Mouse (Mus musculus) liver, postnatal 0 days (tissue): ENCODE measurements at regions not wholly inside any gene's neighbourhood (a gene's known extent, or its start where the extent isn't known, plus 50 kb on each side); places are given as distances from the start of the nearest gene placed in this dataset.

Experiments
- ATAC-seq: fragments of 200-750 bp; cut with Nextera tagmentation; 2 replicates; pipeline ENCODE4 v1.8.0; 2017; ENCODE audit warnings: mild to moderate bottlenecking, moderate library complexity
- DNase-seq: peaks from one replicate; pipeline ENCODE4 v3.0.0-alpha.2; 2016
- H3K27ac ChIP-seq: fragments of 300-500 bp; sonication (generic); 2 replicates; pipeline ENCODE4 v1.5.1; 2014; ENCODE audit warnings: antibody characterized with exemption, moderate library complexity, mild to moderate bottlenecking, low read depth
- H3K27me3 ChIP-seq: fragments of 300-500 bp; sonication (generic); 2 replicates; pipeline ENCODE4 v1.6.1; 2014; ENCODE audit warnings: low read length, control low read depth, mixed read lengths; ENCODE audit not compliant: insufficient read depth
- H3K36me3 ChIP-seq: fragments of 300-500 bp; sonication (generic); replicated peaks from 2 replicates; pipeline ENCODE4 v1.6.1; 2014; ENCODE audit warnings: mild to moderate bottlenecking, control low read depth, low read length, moderate library complexity, mixed read lengths; ENCODE audit not compliant: insufficient read depth
- H3K4me1 ChIP-seq: fragments of 300-500 bp; sonication (generic); 2 replicates; pipeline ENCODE4 v1.6.1; 2014; ENCODE audit warnings: antibody characterized with exemption, mild to moderate bottlenecking, control low read depth; ENCODE audit not compliant: insufficient read depth
- H3K4me2 ChIP-seq: fragments of 300-500 bp; sonication (generic); 2 replicates; pipeline ENCODE4 v1.6.1; 2014; ENCODE audit warnings: low read depth, mild to moderate bottlenecking, low read length, moderate library complexity, mixed read lengths
- H3K4me3 ChIP-seq: fragments of 300-500 bp; sonication (generic); 2 replicates; pipeline ENCODE4 v1.5.1; 2014; ENCODE audit warnings: low read depth, low read length
- H3K9ac ChIP-seq: fragments of 300-500 bp; sonication (generic); replicated peaks from 2 replicates; pipeline ENCODE4 v1.6.1; 2014; ENCODE audit warnings: mild to moderate bottlenecking, moderate library complexity
- H3K9me3 ChIP-seq: fragments of 300-500 bp; sonication (generic); 2 replicates; pipeline ENCODE4 v1.6.1; 2016; ENCODE audit warnings: mild to moderate bottlenecking, control low read depth, low read length, mixed read lengths
- CTCF ChIP-seq: sonication (generic); IDR thresholded peaks from 2 replicates; pipeline ENCODE4 v1.5.1; 2016; ENCODE audit warnings: antibody characterized with exemption, low read depth
- EP300 ChIP-seq: IDR thresholded peaks from 2 replicates; pipeline ENCODE4 v1.6.1; 2016; ENCODE audit warnings: antibody characterized with exemption, low read depth, mild to moderate bottlenecking
- WGBS: fragments of 180-500 bp; shearing (Covaris S2); extraction: QIAGEN DNeasy Blood & Tissue Kit; methylation state at CpG from one replicate; pipeline ENCODE4 v1.1.7; 2014; ENCODE audit not compliant: insufficient replicate concordance; 5-methylcytosine and 5-hydroxymethylcytosine counted together

DNA sequence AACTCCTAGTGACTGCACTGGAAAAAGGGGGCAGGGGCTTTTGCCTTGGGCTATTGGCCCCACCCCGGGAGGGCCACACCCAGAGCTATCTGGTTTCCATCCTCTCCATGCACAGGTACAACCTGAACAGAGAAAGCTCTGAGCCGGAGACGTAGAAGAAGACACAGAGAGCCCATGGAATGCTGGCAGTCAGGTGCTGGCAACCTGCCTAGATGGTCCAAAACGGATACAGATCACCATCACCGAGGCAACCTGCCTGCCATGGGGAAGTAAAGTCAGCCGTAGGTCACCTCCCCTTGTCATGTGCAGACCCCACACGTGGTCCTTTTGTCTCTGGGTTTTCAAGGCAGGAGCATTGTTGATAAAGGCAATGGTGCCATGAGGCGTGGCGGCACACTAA is 164.0 kb downstream of the Cct6b start:
- H3K27ac ChIP-seq = no peak overlapping the region
- H3K4me3 ChIP-seq = no peak overlapping the region
- ATAC-seq = no peak

DNA sequence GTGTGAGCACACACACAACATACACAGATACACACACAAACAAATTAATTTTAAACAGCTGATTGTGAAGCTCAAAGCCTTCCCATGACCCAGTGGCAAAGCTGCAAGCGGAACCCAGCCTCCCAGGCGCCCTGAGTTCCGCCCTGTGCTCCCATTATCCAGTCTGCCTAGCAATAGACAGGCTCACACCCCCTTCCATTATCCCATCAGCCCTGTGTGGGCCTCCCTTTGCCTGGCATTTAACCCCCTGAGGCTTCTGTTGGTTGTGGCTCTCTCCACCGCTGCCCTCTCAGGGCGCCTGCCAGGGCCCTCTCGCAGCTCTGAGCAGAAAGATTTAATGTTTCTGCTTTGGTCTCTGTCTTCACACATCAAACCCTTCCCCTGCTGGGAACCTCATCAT is 166.4 kb downstream of the Cct6b start:
- WGBS = 25% methylated on average over 6 of the region's 6 CpGs
- ATAC-seq (no peak), DNase-seq (no peak)
- H3K27me3 ChIP-seq = 0 out of 2 replicates have a peak, but pooled peaks cover 5% of the 10 kb centered on the region
- H3K36me3 ChIP-seq = no peaks in the 10 kb centered on the region
- H3K4me3 ChIP-seq = no peak overlapping the region
- no peak for TF ChIP-seq EP300
- no peak for TF ChIP-seq CTCF
- no peaks in the 10 kb centered on the region for H3K9me3 ChIP-seq
- no peak overlapping the region for H3K27ac ChIP-seq
- no peaks in the 10 kb centered on the region for H3K4me1 ChIP-seq
- H3K9ac ChIP-seq = no peak overlapping the region
- no peak overlapping the region for H3K4me2 ChIP-seq

More for the DNA sequence above, 164.0 kb downstream of the Cct6b start:
- Histone ChIP-seq H3K4me2 (no peak overlapping the region), H3K4me1 (no peaks in the 10 kb centered on the region), H3K27me3 (0 out of 2 replicates have a peak, but pooled peaks cover 5% of the 10 kb centered on the region), H3K9ac (no peak overlapping the region), H3K9me3 (no peaks in the 10 kb centered on the region), H3K36me3 (no peaks in the 10 kb centered on the region)
- TF ChIP-seq EP300 (no peak), CTCF (no peak)
- 66% methylated on average over 9 of the region's 9 CpGs for WGBS
- DNase-seq = no peak

DNA sequence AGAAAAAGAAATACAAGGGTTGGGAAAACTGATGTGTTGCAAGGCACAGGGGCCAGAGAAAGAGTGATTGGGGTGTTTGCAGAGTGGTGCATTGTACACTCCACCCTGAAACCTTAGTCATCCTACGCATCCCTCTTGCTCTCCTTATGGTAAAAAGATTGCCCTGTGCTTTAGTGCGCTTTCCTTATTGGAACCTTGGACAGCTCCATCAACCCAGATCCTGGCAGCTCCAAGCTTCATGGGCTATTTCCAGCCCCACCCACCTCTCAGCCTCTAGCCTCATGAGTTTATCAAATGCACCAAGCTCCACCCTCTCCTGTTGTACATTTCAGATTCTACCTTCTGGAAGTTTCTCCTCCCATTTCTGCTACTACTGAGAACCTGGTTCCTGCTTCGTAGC is 167.3 kb downstream of the Cct6b start:
- WGBS = 50% methylated on average over 3 of the region's 3 CpGs
- DNase-seq = no peak
- H3K4me3 ChIP-seq = no peak overlapping the region

DNA sequence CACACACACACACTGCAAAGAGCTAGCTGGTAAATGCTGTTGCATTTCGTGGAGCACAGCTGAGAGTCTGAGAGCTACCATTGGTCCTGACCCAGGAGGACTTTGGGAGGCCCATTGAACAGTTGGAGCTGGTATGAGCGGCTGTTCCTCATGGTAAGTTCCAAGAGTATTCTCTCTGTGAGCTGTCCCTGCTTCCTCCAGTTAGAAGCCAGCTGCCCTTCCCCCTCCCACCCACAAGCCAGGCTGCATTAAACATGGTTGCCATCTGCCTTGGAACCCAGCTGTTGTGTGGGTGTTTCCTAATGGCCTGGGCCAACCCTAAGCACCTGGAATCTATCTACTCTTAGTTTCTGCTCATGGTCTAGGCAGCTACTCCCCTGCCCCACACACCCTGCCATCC is 174.4 kb downstream of the Cct6b start:
- no peaks in the 10 kb centered on the region for H3K27me3 ChIP-seq
- H3K27ac ChIP-seq = no peak overlapping the region
- 68% methylated on average over 2 of the region's 2 CpGs for WGBS

More for the DNA sequence above, 167.3 kb downstream of the Cct6b start:
- no peaks in the 10 kb centered on the region for H3K4me1 ChIP-seq
- no peak overlapping the region for H3K9ac ChIP-seq
- ATAC-seq = no peak
- no peaks in the 10 kb centered on the region for H3K9me3 ChIP-seq
- H3K4me2 ChIP-seq = no peak overlapping the region
- H3K27ac ChIP-seq = no peak overlapping the region
- TF ChIP-seq CTCF = no peak
- TF ChIP-seq EP300 = no peak
- H3K27me3 ChIP-seq = 0 out of 2 replicates have a peak, but pooled peaks cover 5% of the 10 kb centered on the region
- H3K36me3 ChIP-seq = no peaks in the 10 kb centered on the region

DNA sequence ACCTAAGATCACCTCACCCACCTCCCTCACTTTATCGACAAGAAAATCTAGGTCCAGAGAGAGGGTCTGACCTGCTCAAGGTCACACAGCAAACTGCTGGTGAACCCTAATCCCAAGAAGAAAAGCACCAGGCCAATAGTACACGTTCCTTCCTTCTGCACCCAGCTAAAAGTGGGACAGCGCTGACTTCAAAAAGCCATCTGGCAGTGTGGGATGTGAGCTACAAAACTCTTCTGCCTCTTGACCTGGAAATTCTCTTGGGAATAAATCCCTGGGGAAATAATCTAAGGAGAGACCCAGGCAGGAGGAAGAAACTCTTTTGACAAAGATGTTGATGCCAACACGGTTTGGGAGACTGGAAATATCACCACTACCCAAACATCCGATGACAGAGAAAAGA is 175.4 kb downstream of the Cct6b start:
- WGBS = 77% methylated on average over 5 of the region's 5 CpGs
- H3K9ac ChIP-seq = no peak overlapping the region
- H3K27me3 ChIP-seq = no peaks in the 10 kb centered on the region
- no peak overlapping the region for H3K27ac ChIP-seq
- H3K4me3 ChIP-seq = no peak overlapping the region
- DNase-seq (no peak), ATAC-seq (no peak)
- H3K36me3 ChIP-seq = no peaks in the 10 kb centered on the region
- TF ChIP-seq CTCF (no peak), EP300 (no peak)
- H3K4me2 ChIP-seq = no peak overlapping the region
- no peaks in the 10 kb centered on the region for H3K4me1 ChIP-seq
- H3K9me3 ChIP-seq = no peaks in the 10 kb centered on the region

More for the DNA sequence above, 174.4 kb downstream of the Cct6b start:
- H3K4me1 ChIP-seq = no peaks in the 10 kb centered on the region
- no peak for ATAC-seq
- no peak for TF ChIP-seq EP300
- no peak for TF ChIP-seq CTCF
- no peaks in the 10 kb centered on the region for H3K36me3 ChIP-seq
- no peaks in the 10 kb centered on the region for H3K9me3 ChIP-seq
- DNase-seq = no peak
- H3K9ac ChIP-seq = no peak overlapping the region
- no peak overlapping the region for H3K4me3 ChIP-seq
- no peak overlapping the region for H3K4me2 ChIP-seq

DNA sequence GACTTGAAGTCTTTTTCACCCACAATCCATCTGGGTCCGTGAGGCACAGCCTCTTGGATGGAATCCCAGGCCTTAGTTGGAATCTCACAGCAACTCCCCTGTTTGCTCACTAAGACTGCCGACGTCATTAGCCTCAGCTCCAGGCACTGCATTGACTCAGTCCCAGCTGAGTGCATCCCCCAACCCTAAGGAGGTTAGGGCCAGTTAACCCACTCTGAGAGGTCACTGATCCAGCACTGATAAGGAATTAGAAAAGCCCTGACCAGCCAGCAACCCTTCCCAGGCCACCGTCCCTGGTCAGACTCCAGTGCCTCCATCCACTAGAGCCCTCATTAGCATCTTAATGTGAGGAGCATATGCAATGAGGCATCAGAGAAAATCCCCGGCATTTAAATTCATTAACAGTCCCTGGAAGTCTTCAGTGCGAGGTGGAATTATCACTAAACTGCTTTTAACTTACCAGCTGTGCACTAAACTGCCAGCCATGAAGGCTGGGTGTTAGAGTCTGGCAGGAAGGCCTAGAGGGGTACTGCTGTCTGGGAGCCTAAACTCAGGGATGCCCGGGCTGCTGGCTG is 184.2 kb downstream of the Cct6b start:
- Histone ChIP-seq H3K4me3 (no peak overlapping the region), H3K27me3 (no peaks in the 10 kb centered on the region; the same call in 1 of the 2 replicates), H3K9ac (no peak overlapping the region), H3K9me3 (no peaks in the 10 kb centered on the region), H3K4me2 (no peak overlapping the region), H3K4me1 (no peaks in the 10 kb centered on the region), H3K36me3 (no peaks in the 10 kb centered on the region), H3K27ac (no peak overlapping the region)
- 22% methylated on average over 7 of the region's 7 CpGs for WGBS
- TF ChIP-seq CTCF = no peak
- no peak for TF ChIP-seq EP300
- DNase-seq (no peak), ATAC-seq (no peak)

DNA sequence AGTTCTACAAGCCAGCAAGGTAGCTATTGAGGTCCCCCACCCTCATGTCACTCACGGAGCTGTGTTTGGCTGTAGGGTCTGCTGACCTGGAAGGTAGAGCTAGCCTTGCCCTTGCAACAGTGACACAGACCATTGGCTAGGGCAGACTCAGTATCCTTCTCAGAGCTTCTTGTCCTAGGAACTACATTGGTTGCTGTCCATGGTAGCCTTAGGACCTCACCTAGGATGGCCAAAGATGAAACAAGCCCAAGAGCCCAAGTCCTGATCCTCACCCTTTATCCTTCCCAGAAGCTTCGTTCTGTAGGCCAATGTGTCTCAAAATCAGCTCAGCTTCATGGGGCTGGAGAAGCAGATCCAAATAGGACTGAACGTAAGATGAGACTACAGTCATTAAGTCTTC is 187.3 kb downstream of the Tmem132e start:
- Histone ChIP-seq H3K27me3 (no peaks in the 10 kb centered on the region; the same call in 1 of the 2 replicates), H3K27ac (no peak overlapping the region), H3K9ac (no peak overlapping the region), H3K4me2 (no peak overlapping the region), H3K36me3 (no peaks in the 10 kb centered on the region), H3K4me1 (no peaks in the 10 kb centered on the region), H3K9me3 (no peaks in the 10 kb centered on the region), H3K4me3 (no peak overlapping the region)
- ATAC-seq (no peak), DNase-seq (no peak)
- WGBS = 45% methylated on average over 3 of the region's 3 CpGs
- TF ChIP-seq CTCF (no peak), EP300 (no peak)
